Mouse (Mus musculus) lung, embryonic 15.5 days (tissue): ENCODE measurements around the gene Gna13. TPM values are rescaled to one million over a fixed set of nuclear protein-coding genes. Genes with fewer than 3 reads are reported as not detected.

Experiments
- ATAC-seq: fragments of 200-750 bp; cut with Nextera tagmentation; 2 replicates; pipeline ENCODE4 v1.8.0; 2017; ENCODE audit warnings: moderate number of reproducible peaks, borderline replicate concordance; ENCODE audit not compliant: low FRiP score, low TSS enrichment; ENCODE audit errors: extremely low read depth
- H3K27ac ChIP-seq: fragments of 300-500 bp; sonication (generic); 2 replicates; pipeline ENCODE4 v1.5.1; 2015; ENCODE audit warnings: moderate library complexity, mild to moderate bottlenecking, inconsistent platforms
- H3K27me3 ChIP-seq: fragments of 300-500 bp; sonication (generic); 2 replicates; pipeline ENCODE4 v1.6.1; 2015; ENCODE audit warnings: inconsistent platforms
- H3K36me3 ChIP-seq: fragments of 300-500 bp; sonication (generic); 2 replicates; pipeline ENCODE4 v1.6.1; 2015; ENCODE audit warnings: inconsistent platforms
- H3K4me1 ChIP-seq: fragments of 300-500 bp; sonication (generic); 2 replicates; pipeline ENCODE4 v1.6.1; 2015; ENCODE audit warnings: inconsistent platforms
- H3K4me2 ChIP-seq: fragments of 300-500 bp; sonication (generic); 2 replicates; pipeline ENCODE4 v1.6.1; 2015; ENCODE audit warnings: inconsistent platforms, mild to moderate bottlenecking, moderate library complexity
- H3K4me3 ChIP-seq: fragments of 300-500 bp; sonication (generic); 2 replicates; pipeline ENCODE4 v1.5.1; 2015; ENCODE audit warnings: mild to moderate bottlenecking, inconsistent platforms
- H3K9ac ChIP-seq: fragments of 300-500 bp; sonication (generic); 2 replicates; pipeline ENCODE4 v1.6.1; 2015; ENCODE audit warnings: inconsistent platforms
- H3K9me3 ChIP-seq: fragments of 300-500 bp; sonication (generic); 2 replicates; pipeline ENCODE4 v1.6.1; 2016; ENCODE audit warnings: inconsistent platforms
- WGBS: fragments of 180-500 bp; shearing (Covaris S2); methylation state at CpG from one replicate; pipeline ENCODE4 v1.1.7; 2015; 5-methylcytosine and 5-hydroxymethylcytosine counted together
- polyA plus RNA-seq: library from polyadenylated mRNA; unstranded; fragments of >200 nt; fragmentation: Nextera tagmentation; extraction: Ambion mirVana; gene quantifications from 2 replicates; pipeline ENCODE4 v1.2.1, GENCODE M21; 2015

The Gna13 gene
- polyA plus RNA-seq, result 25.5 and 27.8 TPM in 2 replicates

DNA sequence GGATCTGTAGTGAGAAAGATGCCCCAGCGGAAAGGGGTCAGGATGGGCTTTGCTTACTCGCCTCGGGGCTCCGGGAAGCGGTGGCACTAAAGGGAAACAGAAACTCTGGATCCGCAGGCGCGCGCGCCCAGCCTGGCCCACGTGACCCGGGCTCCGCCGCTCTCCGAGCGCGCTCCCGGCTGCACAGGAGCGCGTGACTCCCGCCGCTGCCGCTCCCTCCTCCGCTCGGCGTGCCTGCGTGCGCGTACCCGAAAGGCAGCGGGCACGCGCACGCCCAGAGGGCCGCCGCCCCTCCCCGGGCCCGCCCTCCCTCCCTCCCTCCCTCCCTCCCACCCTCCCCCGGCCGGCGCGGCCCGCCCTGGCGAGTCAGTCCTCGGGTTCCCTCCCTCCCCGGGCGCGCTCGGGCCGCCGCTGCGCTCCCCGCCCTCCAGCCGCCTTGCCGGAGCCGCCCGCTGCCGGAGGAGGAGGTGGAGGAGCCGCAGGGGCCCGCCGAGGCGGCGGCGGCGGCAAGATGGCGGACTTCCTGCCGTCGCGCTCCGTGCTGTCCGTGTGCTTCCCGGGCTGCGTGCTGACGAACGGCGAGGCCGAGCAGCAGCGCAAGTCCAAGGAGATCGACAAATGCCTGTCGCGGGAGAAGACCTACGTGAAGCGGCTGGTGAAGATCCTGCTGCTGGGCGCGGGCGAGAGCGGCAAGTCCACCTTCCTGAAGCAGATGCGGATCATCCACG is at the start of gene Gna13:
Gna13 (plus strand) TSS at position 369 of the 728 bp plus-strand sequence.
- Histone ChIP-seq H3K36me3 (peaks cover 17% of the 10 kb centered on the region), H3K4me3 (peak within 1 kb of the TSS; percentile 94), H3K9ac (peak within 1 kb of the TSS; percentile 96), H3K4me2 (peak within 1 kb of the TSS; percentile 70), H3K27ac (peak within 1 kb of the TSS; percentile 98), H3K9me3 (no peaks in the 10 kb centered on the region), H3K4me1 (peaks cover 61% of the 10 kb centered on the region), H3K27me3 (no peaks in the 10 kb centered on the region)
- ATAC-seq, result peak; percentile 88
- under 1% methylated on average over 65 of the region's 89 CpGs for WGBS

DNA sequence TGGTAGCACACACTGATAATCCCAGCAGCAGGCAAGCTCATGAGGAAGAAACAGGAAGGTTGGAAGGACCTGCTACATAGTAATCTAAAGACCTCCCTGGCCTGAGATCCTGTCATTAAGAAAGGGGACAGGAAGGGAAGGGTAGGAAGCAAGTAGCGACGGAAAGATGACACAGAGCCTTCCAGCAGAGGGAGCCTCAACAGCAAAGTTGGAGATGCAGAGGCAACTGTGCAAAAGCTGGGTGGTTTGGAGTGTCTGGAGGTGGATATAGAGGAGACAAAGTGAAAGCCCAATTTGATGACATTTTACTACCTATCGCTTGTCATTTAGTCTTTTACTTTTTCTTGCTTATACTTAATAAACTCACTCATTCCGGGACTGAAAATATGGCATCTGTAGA is 45.7 kb upstream of the Gna13 start:
- WGBS, result 32% methylated on average over 4 of the region's 4 CpGs
- Histone ChIP-seq H3K27me3 (peaks cover 12% of the 10 kb centered on the region), H3K9ac (no peak overlapping the region), H3K4me1 (no peaks in the 10 kb centered on the region), H3K36me3 (no peaks in the 10 kb centered on the region), H3K4me3 (no peak overlapping the region), H3K4me2 (no peak overlapping the region), H3K27ac (no peak overlapping the region), H3K9me3 (no peaks in the 10 kb centered on the region)
- no peak for ATAC-seq

DNA sequence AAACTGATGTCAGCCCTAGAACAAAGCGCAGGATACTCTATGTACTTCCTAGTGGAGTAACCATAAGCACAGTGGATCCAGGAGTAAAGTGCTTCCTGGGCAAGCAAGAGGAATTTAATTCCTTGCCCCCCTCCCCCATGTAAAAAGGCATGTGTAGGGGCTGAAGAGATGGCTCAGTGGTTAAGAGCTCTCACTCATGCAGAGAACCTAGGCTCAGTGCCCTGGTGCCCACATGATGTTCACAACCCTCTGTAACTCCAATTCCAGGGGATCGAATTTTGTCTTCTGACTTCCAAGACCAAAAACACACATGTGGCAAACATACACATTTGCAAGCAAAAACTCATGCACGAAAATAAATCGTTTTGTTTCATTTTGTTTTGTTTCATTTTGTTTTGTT is 43.2 kb upstream of the Gna13 start:
- Histone ChIP-seq H3K9me3 (no peaks in the 10 kb centered on the region), H3K27me3 (0 out of 2 replicates have a peak, but pooled peaks cover 6% of the 10 kb centered on the region), H3K4me1 (no peaks in the 10 kb centered on the region), H3K27ac (no peak overlapping the region), H3K4me2 (no peak overlapping the region), H3K4me3 (no peak overlapping the region), H3K36me3 (no peaks in the 10 kb centered on the region), H3K9ac (no peak overlapping the region)
- WGBS, result 87% methylated on average over 4 of the region's 4 CpGs
- no peak for ATAC-seq

DNA sequence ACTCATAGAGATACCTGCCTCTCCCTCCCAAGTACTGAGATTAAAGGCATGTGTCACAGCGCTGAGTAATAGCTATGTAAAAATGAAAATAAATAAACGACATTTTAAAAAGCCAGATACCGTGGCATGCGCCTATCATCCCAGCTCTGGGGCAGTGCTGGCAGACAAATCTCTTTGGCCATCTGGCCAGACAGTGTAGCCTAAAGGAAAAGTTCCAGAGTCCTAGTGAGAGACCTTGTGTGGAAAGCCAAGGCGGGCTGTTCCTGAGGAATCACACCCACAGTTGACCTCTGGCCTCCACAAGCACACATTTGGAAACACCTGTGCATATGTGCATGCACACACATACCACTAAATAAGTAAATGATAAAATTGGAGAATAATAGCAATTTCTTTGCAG is 42.7 kb upstream of the Gna13 start:
- 0 out of 2 replicates have a peak, but pooled peaks cover 5% of the 10 kb centered on the region for H3K27me3 ChIP-seq
- 75% methylated on average over 5 of the region's 5 CpGs for WGBS
- H3K27ac ChIP-seq, result no peak overlapping the region
- no peak overlapping the region for H3K4me2 ChIP-seq
- H3K9ac ChIP-seq, result no peak overlapping the region
- no peaks in the 10 kb centered on the region for H3K9me3 ChIP-seq
- H3K4me1 ChIP-seq, result no peaks in the 10 kb centered on the region
- no peaks in the 10 kb centered on the region for H3K36me3 ChIP-seq
- no peak overlapping the region for H3K4me3 ChIP-seq
- ATAC-seq, result no peak

DNA sequence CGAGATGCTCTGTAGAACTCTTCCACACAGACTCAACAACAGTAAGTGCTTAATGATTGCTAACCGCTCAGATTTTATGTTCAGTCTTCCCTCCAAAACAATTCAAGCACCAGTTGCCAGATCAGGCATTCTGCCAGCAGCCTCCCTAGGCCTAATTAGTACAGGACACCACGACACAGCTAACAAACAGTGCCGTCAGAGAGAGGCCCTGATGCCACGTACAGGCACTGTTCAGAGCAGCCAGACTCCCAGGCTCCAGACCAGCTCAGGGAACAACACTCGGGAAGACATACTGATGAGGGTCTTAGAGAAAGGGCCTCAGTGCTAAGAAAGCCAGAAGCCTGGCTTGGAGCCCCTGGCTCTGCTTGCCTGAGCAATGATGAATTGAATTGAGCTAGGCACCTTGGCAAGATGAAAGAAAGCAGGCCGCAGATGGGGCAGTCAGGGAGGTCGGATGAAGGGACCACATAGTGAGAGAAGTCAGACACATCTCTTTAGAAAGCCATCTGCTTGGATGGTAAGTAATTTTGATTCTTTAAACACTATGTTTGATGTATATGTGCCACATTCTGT is 42.2 kb upstream of the Gna13 start:
- 44% methylated on average over 8 of the region's 8 CpGs for WGBS
- no peak overlapping the region for H3K9ac ChIP-seq
- ATAC-seq, result no peak

DNA sequence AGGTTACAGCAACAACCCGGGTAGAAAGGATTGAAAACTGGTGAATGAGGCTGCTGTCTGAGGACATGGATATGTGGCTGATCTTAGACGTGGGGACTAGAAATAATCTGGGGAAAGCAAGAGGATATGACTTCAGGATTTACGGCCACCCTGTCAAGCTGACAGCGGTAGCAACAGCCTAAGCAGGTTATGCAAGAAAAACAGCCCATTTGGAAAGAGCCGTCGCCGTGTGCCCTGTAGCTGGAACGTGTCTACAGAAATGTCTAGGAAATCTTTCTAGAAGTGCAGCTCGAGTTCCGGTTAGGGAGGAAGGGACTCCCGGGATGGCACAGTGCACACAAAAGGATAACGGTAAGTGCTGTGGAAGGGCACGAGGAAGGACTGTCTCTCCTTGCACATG is 36.4 kb upstream of the Gna13 start:
- ATAC-seq, result no peak
- no peaks in the 10 kb centered on the region for H3K27me3 ChIP-seq
- H3K36me3 ChIP-seq, result no peaks in the 10 kb centered on the region
- no peak overlapping the region for H3K4me2 ChIP-seq
- no peak overlapping the region for H3K27ac ChIP-seq
- H3K4me3 ChIP-seq, result no peak overlapping the region
- no peaks in the 10 kb centered on the region for H3K9me3 ChIP-seq
- H3K9ac ChIP-seq, result no peak overlapping the region
- peaks cover 4% of the 10 kb centered on the region; the same call in 1 of the 2 replicates for H3K4me1 ChIP-seq
- 57% methylated on average over 13 of the region's 13 CpGs for WGBS

More for the DNA sequence above, 42.2 kb upstream of the Gna13 start:
- H3K4me3 ChIP-seq, result no peak overlapping the region
- no peak overlapping the region for H3K4me2 ChIP-seq
- no peaks in the 10 kb centered on the region for H3K9me3 ChIP-seq
- H3K27me3 ChIP-seq, result no peaks in the 10 kb centered on the region
- H3K36me3 ChIP-seq, result no peaks in the 10 kb centered on the region
- H3K27ac ChIP-seq, result no peak overlapping the region
- no peaks in the 10 kb centered on the region for H3K4me1 ChIP-seq

DNA sequence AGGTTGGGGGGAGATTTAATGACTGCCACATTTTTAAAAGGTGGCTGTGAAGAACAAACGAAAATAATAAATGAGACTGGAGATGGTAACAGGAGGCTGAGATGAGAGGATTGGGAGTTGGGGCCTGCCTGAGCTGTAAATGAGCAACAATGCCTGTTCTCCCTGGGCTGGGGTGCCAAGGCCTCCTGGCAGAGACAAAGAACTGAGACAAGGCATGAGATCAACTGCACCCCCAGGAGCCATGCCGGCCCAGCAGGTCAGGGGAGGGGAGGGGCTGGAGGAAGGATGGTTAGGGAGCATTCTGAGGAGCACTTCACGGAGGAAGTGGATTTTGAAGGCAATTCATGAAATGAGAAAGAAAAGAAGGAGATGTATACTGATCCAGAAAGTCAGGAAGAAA is 35.2 kb upstream of the Gna13 start:
- H3K9ac ChIP-seq, result no peak overlapping the region
- 35% methylated on average over 3 of the region's 3 CpGs for WGBS
- no peak overlapping the region for H3K4me2 ChIP-seq
- no peak overlapping the region for H3K27ac ChIP-seq
- no peaks in the 10 kb centered on the region for H3K36me3 ChIP-seq
- no peaks in the 10 kb centered on the region for H3K27me3 ChIP-seq
- no peak overlapping the region for H3K4me3 ChIP-seq
- no peaks in the 10 kb centered on the region for H3K9me3 ChIP-seq
- ATAC-seq, result no peak
- peaks cover 11% of the 10 kb centered on the region; the same call in 1 of the 2 replicates for H3K4me1 ChIP-seq

DNA sequence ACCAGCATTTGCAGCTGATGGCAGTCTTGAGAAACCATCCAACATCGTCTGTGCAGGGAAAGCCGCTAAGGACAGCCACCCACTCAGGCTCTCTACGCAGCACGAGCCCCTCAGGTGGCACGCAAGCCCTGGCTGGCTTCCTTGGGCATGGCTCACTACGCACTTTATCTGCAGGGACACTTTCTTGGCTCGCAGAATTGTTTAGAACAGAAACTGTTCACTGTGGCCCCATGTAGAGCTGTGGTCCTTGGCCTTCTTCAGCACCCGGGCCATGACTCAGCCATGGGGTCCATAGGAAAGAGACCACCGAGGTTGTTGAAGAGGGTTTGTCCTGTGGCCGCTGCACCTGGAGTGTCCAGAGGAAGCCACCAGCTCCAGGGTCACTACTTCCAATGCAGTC is 34.7 kb upstream of the Gna13 start:
- H3K36me3 ChIP-seq, result no peaks in the 10 kb centered on the region
- whole genome bisulfite sequencing, result 78% methylated on average over 10 of the region's 10 CpGs
- H3K4me2 ChIP-seq, result no peak overlapping the region
- H3K27me3 ChIP-seq, result no peaks in the 10 kb centered on the region
- H3K9me3 ChIP-seq, result no peaks in the 10 kb centered on the region
- H3K4me1 ChIP-seq, result peaks cover 11% of the 10 kb centered on the region; the same call in 1 of the 2 replicates
- no peak for ATAC-seq
- H3K9ac ChIP-seq, result no peak overlapping the region
- H3K27ac ChIP-seq, result no peak overlapping the region
- no peak overlapping the region for H3K4me3 ChIP-seq

DNA sequence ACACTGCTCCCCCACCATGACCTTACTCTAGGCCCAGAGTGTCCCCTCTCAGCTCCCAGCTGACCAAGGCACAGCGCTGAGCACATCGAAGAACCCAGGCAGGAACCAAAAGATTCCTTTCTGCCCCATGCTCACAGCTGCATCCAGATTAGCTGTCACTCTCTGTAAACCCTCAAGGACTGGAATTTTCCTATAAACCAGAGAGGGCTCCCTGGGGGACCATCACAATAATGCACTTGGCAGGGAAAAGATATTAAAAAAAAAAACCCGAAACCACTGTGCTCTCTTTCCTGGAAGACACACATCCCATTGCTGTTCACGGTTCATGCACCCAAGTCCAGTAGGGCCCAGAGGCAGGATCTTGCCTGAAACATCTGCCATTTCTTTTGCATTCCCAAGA is 33.3 kb upstream of the Gna13 start:
- no peak overlapping the region for H3K4me2 ChIP-seq
- no peak overlapping the region for H3K27ac ChIP-seq
- H3K27me3 ChIP-seq, result no peaks in the 10 kb centered on the region
- no peaks in the 10 kb centered on the region for H3K36me3 ChIP-seq
- ATAC-seq, result no peak
- peaks cover 11% of the 10 kb centered on the region; the same call in 1 of the 2 replicates for H3K4me1 ChIP-seq
- no peaks in the 10 kb centered on the region for H3K9me3 ChIP-seq
- no peak overlapping the region for H3K4me3 ChIP-seq
- H3K9ac ChIP-seq, result no peak overlapping the region
- 54% methylated on average over 4 of the region's 4 CpGs for WGBS

DNA sequence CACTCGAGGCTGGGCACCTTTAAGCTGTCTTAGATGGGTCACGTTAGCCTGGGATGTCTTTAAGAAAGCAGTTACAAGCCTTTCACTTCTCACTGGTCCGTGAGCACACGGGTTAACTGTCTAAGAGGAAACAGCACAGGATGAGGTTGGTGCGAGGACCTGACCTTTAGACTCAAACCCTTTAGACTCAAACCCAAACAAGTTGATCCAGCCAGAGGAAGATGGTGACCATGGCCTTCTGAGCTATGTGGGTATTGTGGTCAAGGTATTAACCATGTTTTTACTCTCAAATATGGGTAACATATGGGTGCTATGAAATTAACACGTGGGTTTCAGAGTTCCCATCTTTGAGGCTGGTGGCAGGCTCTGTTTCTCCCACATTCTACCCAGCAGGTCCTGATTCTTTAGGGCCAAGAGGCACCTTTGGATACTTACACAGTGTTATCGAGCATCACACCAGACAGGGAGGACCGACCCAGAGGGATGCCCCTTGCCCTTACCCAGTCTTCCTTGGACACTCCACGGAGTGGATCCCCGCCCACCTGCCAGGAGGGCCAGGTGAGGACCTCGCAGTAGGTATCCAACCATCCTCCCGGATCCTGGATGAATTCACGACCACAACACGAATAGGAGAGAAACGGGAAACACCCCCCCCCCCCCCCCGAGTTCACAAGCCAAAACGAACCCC is 31.8 kb upstream of the Gna13 start:
- Histone ChIP-seq H3K36me3 (no peaks in the 10 kb centered on the region), H3K27me3 (no peaks in the 10 kb centered on the region), H3K4me2 (peak overlapping the region; percentile 72), H3K4me3 (peak overlapping the region; percentile 42; the same call in 1 of the 2 replicates), H3K4me1 (peaks cover 11% of the 10 kb centered on the region; the same call in 1 of the 2 replicates), H3K9ac (no peak overlapping the region), H3K9me3 (no peaks in the 10 kb centered on the region), H3K27ac (no peak overlapping the region)
- WGBS, result 29% methylated on average over 17 of the region's 17 CpGs
- peak; percentile 50 for ATAC-seq

DNA sequence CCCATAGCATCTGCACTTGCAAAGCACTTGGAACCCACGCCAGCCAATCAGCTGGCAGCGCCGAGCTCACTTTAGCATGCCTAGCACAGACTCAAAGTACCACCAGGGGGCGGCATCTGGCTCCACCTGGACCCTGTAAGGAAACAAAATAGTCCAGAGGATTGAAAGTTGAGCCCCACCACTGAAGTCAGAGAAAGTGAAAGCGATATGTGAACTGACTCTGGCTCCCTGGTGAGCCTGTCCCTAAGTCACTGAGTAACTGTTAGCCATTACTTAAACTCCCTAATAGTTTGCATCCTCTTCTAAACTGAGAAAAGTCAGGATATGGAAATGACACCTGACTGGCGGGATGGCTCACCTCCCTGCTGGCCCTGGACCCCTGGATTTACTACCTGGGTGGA is 31.2 kb upstream of the Gna13 start:
- peak; percentile 94 for ATAC-seq
- Histone ChIP-seq H3K4me1 (peaks cover 11% of the 10 kb centered on the region; the same call in 1 of the 2 replicates), H3K4me3 (peak overlapping the region; percentile 42), H3K36me3 (no peaks in the 10 kb centered on the region), H3K27me3 (no peaks in the 10 kb centered on the region), H3K9me3 (no peaks in the 10 kb centered on the region), H3K27ac (no peak overlapping the region), H3K9ac (peak overlapping the region; percentile 44; the same call in 1 of the 2 replicates), H3K4me2 (peak overlapping the region; percentile 72)
- WGBS, result 4% methylated on average over 6 of the region's 6 CpGs

DNA sequence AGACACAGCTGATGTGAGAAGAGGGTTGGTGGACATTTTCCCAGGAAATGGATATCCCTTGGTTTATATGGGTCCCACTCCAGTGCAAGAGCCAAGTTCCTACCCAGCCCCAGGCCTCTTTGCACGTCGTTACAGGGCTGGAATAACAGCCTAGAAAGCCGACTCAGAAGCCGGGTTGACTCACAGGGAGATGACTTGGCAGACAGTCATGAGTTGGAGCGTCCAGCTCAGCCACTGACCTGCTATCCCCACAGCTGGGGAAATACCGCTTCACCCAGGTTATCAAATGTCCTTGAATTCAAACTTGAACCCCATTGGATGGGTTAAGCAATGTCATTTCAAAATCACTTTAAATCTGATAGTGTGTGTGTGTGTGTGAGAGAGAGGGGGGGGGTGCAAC is 29.9 kb upstream of the Gna13 start:
- H3K27ac ChIP-seq, result no peak overlapping the region
- no peaks in the 10 kb centered on the region for H3K36me3 ChIP-seq
- no peak overlapping the region for H3K4me2 ChIP-seq
- WGBS, result 61% methylated on average over 6 of the region's 6 CpGs
- no peak for ATAC-seq
- H3K27me3 ChIP-seq, result no peaks in the 10 kb centered on the region
- no peak overlapping the region for H3K4me3 ChIP-seq
- no peak overlapping the region for H3K9ac ChIP-seq
- H3K9me3 ChIP-seq, result no peaks in the 10 kb centered on the region
- peaks cover 11% of the 10 kb centered on the region; the same call in 1 of the 2 replicates for H3K4me1 ChIP-seq
